30 mouse cellular contexts compared by ENCODE assay signal in genomic region chr8:79936856-79937445, GRCm38 (mm10).
A peak's percentile ranks its signal among the peaks of the same experiment; 100 is the strongest.
DNase-seq lines count a peak whose midpoint lies in the region; ATAC-seq lines count a peak whose summit lies in the region.
"Had no signal": no experiment of that assay in that cellular context is flagged by ENCODE, and none has a peak within 500 bp of the region (broad histone marks: within the 10 kb centered on the region; RNA-seq: fewer than 3 reads in every experiment).

No protein-coding gene starts in this region.

- 0 out of 2 replicates have a peak, but pooled peaks have one; percentile 20 for ATAC-seq in kidney, embryonic 14.5 days (ENCODE audit: low FRiP score, low TSS enrichment)
- ATAC-seq in kidney, embryonic 16.5 days (ENCODE audit: low FRiP score, low TSS enrichment) = no peak
- no peak for ATAC-seq in lung, embryonic 15.5 days (ENCODE audit: borderline replicate concordance, extremely low read depth, low FRiP score, low TSS enrichment)
- ATAC-seq in limb, embryonic 13.5 days (ENCODE audit: low FRiP score, low read depth) = peak; percentile 51; the same call in 1 of the 2 replicates
- no peak for ATAC-seq in activated CD4-positive, CD25-positive, alpha-beta regulatory T cell, adult 4 months
- ATAC-seq: forebrain, embryonic 14.5 days; forebrain, postnatal 0 days; hindbrain, postnatal 0 days; Patski had no signal

- no peaks in the 10 kb centered on the region; the same call in 1 of the 2 replicates for H3K4me1 ChIP-seq in kidney, embryonic 14.5 days (ENCODE audit: control insufficient read depth, insufficient read depth, low read length)
- H3K4me1 ChIP-seq in kidney, embryonic 16.5 days (ENCODE audit: insufficient read depth, low read length) = no peaks in the 10 kb centered on the region; the same call in 1 of the 2 replicates
- H3K4me1 ChIP-seq in lung, embryonic 15.5 days = peaks cover 15% of the 10 kb centered on the region
- peaks cover 25% of the 10 kb centered on the region for H3K4me1 ChIP-seq in embryonic facial prominence, embryonic 10.5 days
- peaks cover 10% of the 10 kb centered on the region for H3K4me1 ChIP-seq in limb, embryonic 13.5 days
- H3K4me1 ChIP-seq: heart, embryonic 13.5 days had no signal

- H3K4me2 ChIP-seq in kidney, embryonic 14.5 days (replicated peaks; ENCODE audit: low read depth, low read length) = no peak overlapping the region
- H3K4me2 ChIP-seq in kidney, embryonic 16.5 days (replicated peaks; ENCODE audit: low read depth, low read length) = no peak overlapping the region
- H3K4me2 ChIP-seq in lung, embryonic 15.5 days = no peak overlapping the region
- no peak overlapping the region for H3K4me2 ChIP-seq in limb, embryonic 13.5 days (replicated peaks)
- H3K4me2 ChIP-seq: embryonic facial prominence, embryonic 15.5 days; heart, embryonic 13.5 days; hindbrain, embryonic 14.5 days had no signal

- H3K9ac ChIP-seq in kidney, embryonic 14.5 days (ENCODE audit: low read depth, low read length) = no peak overlapping the region
- H3K9ac ChIP-seq in kidney, embryonic 16.5 days (replicated peaks; ENCODE audit: low read length) = no peak overlapping the region
- H3K9ac ChIP-seq in lung, embryonic 15.5 days = no peak overlapping the region
- H3K9ac ChIP-seq in limb, embryonic 13.5 days = no peak overlapping the region
- H3K9ac ChIP-seq: embryonic facial prominence, embryonic 15.5 days; forebrain, postnatal 0 days; heart, embryonic 13.5 days; hindbrain, embryonic 14.5 days had no signal

- H3K27me3 ChIP-seq in kidney, embryonic 14.5 days (ENCODE audit: control insufficient read depth, insufficient read depth, low read length) = no peaks in the 10 kb centered on the region
- H3K27me3 ChIP-seq in kidney, embryonic 16.5 days (ENCODE audit: insufficient read depth, low read length) = no peaks in the 10 kb centered on the region
- no peaks in the 10 kb centered on the region for H3K27me3 ChIP-seq in lung, embryonic 15.5 days
- no peaks in the 10 kb centered on the region for H3K27me3 ChIP-seq in embryonic facial prominence, embryonic 10.5 days (replicated peaks; ENCODE audit: low read depth, poor library complexity, severe bottlenecking)
- 0 out of 2 replicates have a peak, but pooled peaks cover 6% of the 10 kb centered on the region for H3K27me3 ChIP-seq in limb, embryonic 13.5 days
- H3K27me3 ChIP-seq: CH12.LX; embryonic facial prominence, embryonic 15.5 days; heart, embryonic 13.5 days had no signal

- H3K36me3 ChIP-seq in kidney, embryonic 14.5 days (ENCODE audit: control insufficient read depth, insufficient read depth, low read length) = no peaks in the 10 kb centered on the region
- no peaks in the 10 kb centered on the region for H3K36me3 ChIP-seq in kidney, embryonic 16.5 days (ENCODE audit: insufficient read depth, low read length)
- no peaks in the 10 kb centered on the region for H3K36me3 ChIP-seq in lung, embryonic 15.5 days
- H3K36me3 ChIP-seq in embryonic facial prominence, embryonic 10.5 days (replicated peaks) = no peaks in the 10 kb centered on the region
- H3K36me3 ChIP-seq in limb, embryonic 13.5 days = 0 out of 2 replicates have a peak, but pooled peaks cover 3% of the 10 kb centered on the region
- H3K36me3 ChIP-seq: embryonic facial prominence, embryonic 15.5 days; G1E; heart, embryonic 10.5 days; heart, embryonic 13.5 days had no signal

- no peaks in the 10 kb centered on the region for H3K9me3 ChIP-seq in kidney, embryonic 14.5 days (ENCODE audit: control insufficient read depth, low read length)
- peaks cover 3% of the 10 kb centered on the region; the same call in 1 of the 2 replicates for H3K9me3 ChIP-seq in kidney, embryonic 16.5 days (ENCODE audit: low read length)
- H3K9me3 ChIP-seq in lung, embryonic 15.5 days = no peaks in the 10 kb centered on the region
- H3K9me3 ChIP-seq in embryonic facial prominence, embryonic 10.5 days = no peaks in the 10 kb centered on the region; the same call in 1 of the 2 replicates
- 0 out of 2 replicates have a peak, but pooled peaks cover 9% of the 10 kb centered on the region for H3K9me3 ChIP-seq in limb, embryonic 13.5 days
- H3K9me3 ChIP-seq: embryonic facial prominence, embryonic 15.5 days; G1E; heart, embryonic 10.5 days; heart, embryonic 13.5 days had no signal

- no peak overlapping the region for H3K4me3 ChIP-seq in kidney, embryonic 14.5 days (ENCODE audit: low read length)
- no peak overlapping the region for H3K4me3 ChIP-seq in kidney, embryonic 16.5 days (ENCODE audit: low read length)
- H3K4me3 ChIP-seq in lung, embryonic 15.5 days = no peak overlapping the region
- H3K4me3 ChIP-seq in embryonic facial prominence, embryonic 10.5 days = no peak overlapping the region
- H3K4me3 ChIP-seq in limb, embryonic 13.5 days = no peak overlapping the region
- H3K4me3 ChIP-seq: embryonic facial prominence, embryonic 15.5 days; gastrocnemius, adult 2 months; heart, embryonic 10.5 days; heart, embryonic 13.5 days had no signal

- H3K27ac ChIP-seq in kidney, embryonic 14.5 days (ENCODE audit: low read depth, low read length) = no peak overlapping the region
- H3K27ac ChIP-seq in kidney, embryonic 16.5 days (ENCODE audit: low read length) = no peak overlapping the region
- peak overlapping the region; percentile 51 for H3K27ac ChIP-seq in lung, embryonic 15.5 days
- H3K27ac ChIP-seq in embryonic facial prominence, embryonic 10.5 days (replicated peaks) = peak overlapping the region; percentile 14; the same call in 1 of the 2 replicates
- no peak overlapping the region for H3K27ac ChIP-seq in limb, embryonic 13.5 days
- H3K27ac ChIP-seq: embryonic facial prominence, embryonic 15.5 days; gastrocnemius, adult 2 months; heart, embryonic 10.5 days; heart, embryonic 13.5 days; hindbrain, embryonic 14.5 days; hindbrain, postnatal 0 days had no signal

- 50% methylated on average over 9 of the region's 9 CpGs for WGBS in kidney, embryonic 14.5 days
- WGBS in kidney, embryonic 16.5 days = 46% methylated on average over 9 of the region's 9 CpGs
- 25% methylated on average over 9 of the region's 9 CpGs for WGBS in lung, embryonic 15.5 days
- 52% methylated on average over 9 of the region's 9 CpGs for WGBS in embryonic facial prominence, embryonic 10.5 days
- 46% methylated on average over 9 of the region's 9 CpGs for WGBS in limb, embryonic 13.5 days

- DNase-seq in lung, postnatal 36 days = no peak
- DNase-seq in embryonic facial prominence, embryonic 10.5 days (ENCODE audit: low spot score) = peak; percentile 14
- DNase-seq: adrenal gland, adult 8-10 months; adrenal gland, postnatal 25 days; B cell, adult 2 months; cerebellum, adult 11-12 months; cerebellum, adult 8-10 months; cerebellum, postnatal 10 days; cerebellum, postnatal 36 days; embryo, embryonic 11 days; forebrain, postnatal 0 days; gastrocnemius, adult 2 months; gastrocnemius, postnatal 14 days; heart, adult 18-20 months; heart, postnatal 14 days; heart, postnatal 4 days had no signal

Comparison
In these comparisons a context has a peak if more than half of its experiments do, and no peak if none do; other contexts are left out.
1. ATAC-seq: peak in kidney, embryonic 14.5 days (single experiment) and limb, embryonic 13.5 days (single experiment); none in kidney, embryonic 16.5 days (single experiment), lung, embryonic 15.5 days (single experiment) and activated CD4-positive, CD25-positive, alpha-beta regulatory T cell, adult 4 months (single experiment).
2. H3K27ac ChIP-seq: peak in lung, embryonic 15.5 days (single experiment) and embryonic facial prominence, embryonic 10.5 days (single experiment); none in kidney, embryonic 14.5 days (single experiment), kidney, embryonic 16.5 days (single experiment) and limb, embryonic 13.5 days (single experiment).